Mouse (Mus musculus) cerebellum, adult 2 months (tissue): ENCODE results near the gene Tssk6.

Source experiments
- CTCF ChIP-seq: fragments of 200-500 bp; IDR thresholded peaks from 2 replicates; pipeline ENCODE4 v1.5.1; 2011; ENCODE audit warnings: low read depth, mild to moderate bottlenecking, control low read depth, low read length, moderate library complexity, borderline replicate concordance; ENCODE audit not compliant: insufficient read depth
- POLR2A ChIP-seq: fragments of 200-500 bp; IDR thresholded peaks from 2 replicates; pipeline ENCODE4 v1.6.1; 2011; ENCODE audit warnings: low read length, control low read depth, borderline replicate concordance; ENCODE audit not compliant: insufficient read depth

- TF ChIP-seq CTCF (no peak), POLR2A (no peak)
Measured at GRCm38 (mm10) chr8:69874654-69875053, 27.3 kb upstream of the Tssk6 start.
